Mouse (Mus musculus): Measurements from ENCODE around the gene Krt13. TPM values are rescaled to one million over a fixed set of nuclear protein-coding genes. Genes with fewer than 3 reads are reported as not detected.

Krt13 gene
- polyA plus RNA-seq, 1 experiment from 2014 or later = not detected

DNA sequence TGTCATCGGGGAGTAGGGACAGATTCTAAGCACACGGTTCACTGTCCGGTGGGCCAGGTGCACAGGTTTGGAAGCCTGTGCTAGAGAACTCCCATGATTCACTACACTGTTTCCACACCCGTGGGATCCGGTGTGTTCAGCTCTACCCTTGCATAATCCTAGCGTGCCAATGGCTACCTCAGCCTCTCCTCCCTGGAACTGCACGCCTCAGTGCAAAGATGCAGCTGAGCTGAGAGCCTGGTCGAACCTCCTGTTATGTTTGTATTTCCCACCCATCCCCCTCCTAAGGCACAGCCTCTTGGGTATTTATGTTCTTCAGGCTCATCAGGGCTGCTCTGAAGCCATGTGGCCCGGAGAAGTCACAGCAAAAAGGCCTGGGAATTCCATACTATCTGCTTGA is 23.5 kb downstream of the Krt13 start:
- Histone ChIP-seq H3K4me1 (ENCODE audit: insufficient read depth) (no peaks in the 10 kb centered on the region), H3K4me2 (ENCODE audit: low read depth, low read length) (no peak overlapping the region), H3K27ac (ENCODE audit: low read depth) (no peak overlapping the region), H3K27me3 (ENCODE audit: insufficient read depth, low read length) (no peaks in the 10 kb centered on the region), H3K9ac (replicated peaks) (no peak overlapping the region), H3K4me3 (ENCODE audit: low read depth, low read length) (no peak overlapping the region), H3K36me3 (replicated peaks; ENCODE audit: insufficient read depth, low read length) (no peaks in the 10 kb centered on the region), H3K9me3 (ENCODE audit: low read length) (no peaks in the 10 kb centered on the region)
- ATAC-seq (no peak), DNase-seq (no peak)
- WGBS (ENCODE audit: insufficient replicate concordance) = 70% methylated on average over 9 of the region's 9 CpGs
- TF ChIP-seq CTCF (IDR thresholded peaks at IDR 0.05; ENCODE audit: low read depth) = no peak
- no peak for TF ChIP-seq EP300 (IDR thresholded peaks at IDR 0.05; ENCODE audit: low read depth)

DNA sequence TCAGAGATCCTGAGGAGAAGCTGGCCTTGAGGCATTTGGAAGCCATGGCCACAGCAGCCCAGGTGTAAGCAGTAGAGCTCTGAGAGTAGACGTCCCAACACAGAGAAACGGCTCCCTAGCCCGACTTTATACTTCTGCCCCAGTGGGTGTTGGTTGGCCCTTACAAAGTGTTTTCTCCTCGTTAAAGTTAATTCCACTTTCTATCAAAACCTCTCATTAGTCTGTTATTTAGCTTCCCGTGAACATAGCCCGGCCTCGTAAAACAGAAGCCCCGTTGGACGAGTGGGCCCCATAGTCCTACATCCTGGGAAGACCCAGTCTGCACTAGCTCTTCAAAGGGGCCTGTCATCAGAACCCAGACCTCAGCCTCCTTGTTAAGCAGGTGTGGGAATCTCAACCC is 25.2 kb downstream of the Krt13 start, which contains the start of gene Krt35:
Gene Krt35 (minus strand): TSS at position 101 of the 400 bp plus-strand sequence.
- H3K9ac ChIP-seq (replicated peaks) = no peak within 1 kb of the TSS
- TF ChIP-seq CTCF (IDR thresholded peaks at IDR 0.05; ENCODE audit: low read depth) = no peak
- no peak for TF ChIP-seq EP300 (IDR thresholded peaks at IDR 0.05; ENCODE audit: low read depth)
- no peaks in the 10 kb centered on the region for H3K4me1 ChIP-seq (ENCODE audit: insufficient read depth)
- H3K9me3 ChIP-seq (ENCODE audit: low read length) = no peaks in the 10 kb centered on the region
- no peaks in the 10 kb centered on the region for H3K36me3 ChIP-seq (replicated peaks; ENCODE audit: insufficient read depth, low read length)
- no peak within 1 kb of the TSS for H3K4me3 ChIP-seq (ENCODE audit: low read depth, low read length)
- no peak within 1 kb of the TSS for H3K27ac ChIP-seq (ENCODE audit: low read depth)
- H3K27me3 ChIP-seq (ENCODE audit: insufficient read depth, low read length) = no peaks in the 10 kb centered on the region
- DNase-seq (no peak), ATAC-seq (no peak)
- WGBS (ENCODE audit: insufficient replicate concordance) = 78% methylated on average over 9 of the region's 9 CpGs
- no peak within 1 kb of the TSS for H3K4me2 ChIP-seq (ENCODE audit: low read depth, low read length)

DNA sequence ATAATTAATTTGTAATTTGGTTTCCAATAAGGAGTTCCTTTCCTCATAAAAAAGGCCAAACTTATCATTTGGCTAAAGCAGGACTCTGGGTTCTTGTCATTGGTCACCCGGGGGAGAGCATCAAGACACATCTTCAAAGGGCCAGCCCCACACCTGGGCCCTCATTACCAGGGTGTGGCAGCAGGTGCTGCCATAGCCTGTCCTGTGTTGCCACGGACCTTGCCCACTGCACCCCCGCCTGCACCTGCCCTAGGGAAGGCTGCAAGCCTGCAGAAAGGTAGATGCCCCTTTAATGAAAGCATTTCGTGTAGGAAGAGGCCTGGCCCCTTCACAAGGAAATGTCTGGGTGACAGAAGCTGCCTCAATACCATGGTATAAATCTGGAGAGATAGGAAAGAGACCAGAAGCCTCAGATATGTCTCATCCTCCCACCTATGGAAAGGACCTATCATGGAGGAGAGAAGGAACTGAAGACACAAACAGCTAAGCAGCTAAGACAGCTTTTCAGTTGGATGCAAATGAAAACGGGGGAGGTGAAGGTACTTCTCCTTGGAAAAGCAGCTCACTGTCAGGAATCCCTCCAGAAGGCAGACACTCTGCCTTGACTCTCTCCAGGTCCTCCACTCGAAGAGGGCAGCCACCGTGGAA is 32.9 kb downstream of the Krt13 start:
- Histone ChIP-seq H3K9me3 (ENCODE audit: low read length) (0 out of 2 replicates have a peak, but pooled peaks cover 2% of the 10 kb centered on the region), H3K36me3 (replicated peaks; ENCODE audit: insufficient read depth, low read length) (no peaks in the 10 kb centered on the region), H3K4me3 (ENCODE audit: low read depth, low read length) (no peak overlapping the region), H3K4me1 (ENCODE audit: insufficient read depth) (no peaks in the 10 kb centered on the region), H3K4me2 (ENCODE audit: low read depth, low read length) (no peak overlapping the region), H3K27me3 (ENCODE audit: insufficient read depth, low read length) (no peaks in the 10 kb centered on the region), H3K9ac (replicated peaks) (no peak overlapping the region), H3K27ac (ENCODE audit: low read depth) (no peak overlapping the region)
- DNase-seq (no peak), ATAC-seq (no peak)
- no peak for TF ChIP-seq EP300 (IDR thresholded peaks at IDR 0.05; ENCODE audit: low read depth)
- TF ChIP-seq CTCF (IDR thresholded peaks at IDR 0.05; ENCODE audit: low read depth) = no peak
- 52% methylated on average over 7 of the region's 7 CpGs for WGBS (ENCODE audit: insufficient replicate concordance)

DNA sequence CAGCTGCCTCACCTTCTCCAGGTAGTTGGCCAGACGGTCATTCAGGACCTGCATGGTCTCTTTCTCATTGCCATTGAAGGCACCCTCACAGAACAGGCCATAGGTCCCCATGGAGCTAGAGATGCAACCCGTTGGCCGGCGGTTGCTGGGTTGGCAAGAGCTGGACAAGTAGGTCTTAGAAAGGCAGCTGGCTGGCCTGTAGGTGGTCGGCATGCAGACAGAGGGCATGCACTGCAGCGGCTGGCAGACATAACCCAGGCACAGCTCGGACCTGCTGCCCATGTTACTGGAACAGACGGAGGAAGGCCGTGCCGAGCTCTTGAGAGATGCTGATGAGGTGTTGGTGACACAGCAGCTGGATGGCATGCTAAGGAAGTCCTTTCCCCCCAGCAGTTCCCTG is 33.5 kb downstream of the Krt13 start, which contains the start of gene Krt32:
Gene Krt32 (minus strand): TSS at position 366 of the 400 bp plus-strand sequence.
- no peak for ATAC-seq
- TF ChIP-seq CTCF (IDR thresholded peaks at IDR 0.05; ENCODE audit: low read depth) (no peak), EP300 (IDR thresholded peaks at IDR 0.05; ENCODE audit: low read depth) (no peak)
- Histone ChIP-seq H3K4me1 (ENCODE audit: insufficient read depth) (no peaks in the 10 kb centered on the region), H3K9me3 (ENCODE audit: low read length) (0 out of 2 replicates have a peak, but pooled peaks cover 2% of the 10 kb centered on the region), H3K36me3 (replicated peaks; ENCODE audit: insufficient read depth, low read length) (no peaks in the 10 kb centered on the region), H3K9ac (replicated peaks) (no peak within 1 kb of the TSS), H3K4me2 (ENCODE audit: low read depth, low read length) (no peak within 1 kb of the TSS), H3K27me3 (ENCODE audit: insufficient read depth, low read length) (no peaks in the 10 kb centered on the region), H3K27ac (ENCODE audit: low read depth) (no peak within 1 kb of the TSS), H3K4me3 (ENCODE audit: low read depth, low read length) (no peak within 1 kb of the TSS)
- no peak for DNase-seq
- 85% methylated on average over 10 of the region's 10 CpGs for WGBS (ENCODE audit: insufficient replicate concordance)

DNA sequence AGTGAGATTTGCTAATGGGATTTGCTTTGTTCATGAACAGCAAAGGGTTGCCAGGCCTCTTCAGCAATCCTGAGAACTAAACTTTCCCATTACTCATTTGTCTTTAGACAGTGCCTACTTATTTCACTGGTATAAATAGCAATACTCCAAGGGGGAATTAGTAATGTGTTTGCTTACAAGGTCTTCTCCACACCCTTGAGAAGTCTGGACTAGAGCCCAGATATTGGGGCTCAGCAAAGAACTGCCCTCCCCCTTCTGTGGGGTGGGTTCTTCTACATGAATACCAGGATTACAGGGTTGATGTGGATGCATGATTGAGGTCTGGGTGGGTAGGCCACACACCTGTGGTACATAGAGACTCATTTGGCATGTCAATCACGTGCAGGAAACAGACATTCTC is 47.5 kb downstream of the Krt13 start:
- H3K27ac ChIP-seq (ENCODE audit: low read depth) = no peak overlapping the region
- no peaks in the 10 kb centered on the region for H3K9me3 ChIP-seq (ENCODE audit: low read length)
- H3K9ac ChIP-seq (replicated peaks) = no peak overlapping the region
- no peaks in the 10 kb centered on the region for H3K4me1 ChIP-seq (ENCODE audit: insufficient read depth)
- ATAC-seq (no peak), DNase-seq (no peak)
- 52% methylated on average over 1 of the region's 1 CpGs for WGBS (ENCODE audit: insufficient replicate concordance)
- no peaks in the 10 kb centered on the region for H3K36me3 ChIP-seq (replicated peaks; ENCODE audit: insufficient read depth, low read length)
- no peak for TF ChIP-seq EP300 (IDR thresholded peaks at IDR 0.05; ENCODE audit: low read depth)
- TF ChIP-seq CTCF (IDR thresholded peaks at IDR 0.05; ENCODE audit: low read depth) = no peak
- H3K27me3 ChIP-seq (ENCODE audit: insufficient read depth, low read length) = no peaks in the 10 kb centered on the region
- no peak overlapping the region for H3K4me3 ChIP-seq (ENCODE audit: low read depth, low read length)
- no peak overlapping the region for H3K4me2 ChIP-seq (ENCODE audit: low read depth, low read length)

Other genes with a start within 250 kb of the Krt13 start
- gene Krtap9-1, start 248.2 kb downstream of the Krt13 start, polyA plus RNA-seq (2015; fragmentation: Nextera tagmentation; extraction: Ambion mirVana) = not detected in 2 replicates
- not detected in 2 replicates for gene Gm11567, start 242.4 kb downstream of the Krt13 start, polyA plus RNA-seq (2015; fragmentation: Nextera tagmentation; extraction: Ambion mirVana)
- not detected in 2 replicates for gene Krtap31-1, start 213.6 kb downstream of the Krt13 start, polyA plus RNA-seq (2015; fragmentation: Nextera tagmentation; extraction: Ambion mirVana)
- gene Gm11565, start 206.8 kb downstream of the Krt13 start, polyA plus RNA-seq (2015; fragmentation: Nextera tagmentation; extraction: Ambion mirVana) = not detected in 2 replicates
- not detected in 2 replicates for gene Krtap31-2, start 185.3 kb downstream of the Krt13 start, polyA plus RNA-seq (2015; fragmentation: Nextera tagmentation; extraction: Ambion mirVana)
- gene Krtap9-5, start 173.1 kb downstream of the Krt13 start, polyA plus RNA-seq (2015; fragmentation: Nextera tagmentation; extraction: Ambion mirVana) = not detected in 2 replicates
- gene Krtap29-1, start 142.5 kb downstream of the Krt13 start, polyA plus RNA-seq (2015; fragmentation: Nextera tagmentation; extraction: Ambion mirVana) = not detected in 2 replicates
- not detected in 2 replicates for gene Krtap16-1, start 135.0 kb downstream of the Krt13 start, polyA plus RNA-seq (2015; fragmentation: Nextera tagmentation; extraction: Ambion mirVana)
- gene Krtap17-1, start 127.6 kb downstream of the Krt13 start, polyA plus RNA-seq (2015; fragmentation: Nextera tagmentation; extraction: Ambion mirVana) = not detected in 2 replicates
- not detected in 2 replicates for gene Krt33a, start 105.4 kb downstream of the Krt13 start, polyA plus RNA-seq (2015; fragmentation: Nextera tagmentation; extraction: Ambion mirVana)
- gene Krt33b, start 91.7 kb downstream of the Krt13 start, polyA plus RNA-seq (2015; fragmentation: Nextera tagmentation; extraction: Ambion mirVana) = not detected in 2 replicates
- not detected in 2 replicates for gene Krt34, start 80.0 kb downstream of the Krt13 start, polyA plus RNA-seq (2015; fragmentation: Nextera tagmentation; extraction: Ambion mirVana)
- not detected in 2 replicates for gene Krt31, start 71.0 kb downstream of the Krt13 start, polyA plus RNA-seq (2015; fragmentation: Nextera tagmentation; extraction: Ambion mirVana)
- not detected in 2 replicates for gene Krt32, start 33.3 kb downstream of the Krt13 start, polyA plus RNA-seq (2015; fragmentation: Nextera tagmentation; extraction: Ambion mirVana)
- not detected in 2 replicates for gene Krt35, start 25.3 kb downstream of the Krt13 start, polyA plus RNA-seq (2015; fragmentation: Nextera tagmentation; extraction: Ambion mirVana)
- gene Krt36, start 15.9 kb downstream of the Krt13 start, polyA plus RNA-seq (2015; fragmentation: Nextera tagmentation; extraction: Ambion mirVana) = not detected in 2 replicates
- gene Krt15, start 14.4 kb upstream of the Krt13 start, polyA plus RNA-seq (2015; fragmentation: Nextera tagmentation; extraction: Ambion mirVana) = 0.11 TPM in 1 of 2 replicates, not detected in the other
- gene Krt19, start 27.1 kb upstream of the Krt13 start, polyA plus RNA-seq (2015; fragmentation: Nextera tagmentation; extraction: Ambion mirVana) = 5.5 and 7.8 TPM in 2 replicates
- gene Krt9, start 71.7 kb upstream of the Krt13 start, polyA plus RNA-seq (2015; fragmentation: Nextera tagmentation; extraction: Ambion mirVana) = not detected in 2 replicates
- gene Krt14, start 86.0 kb upstream of the Krt13 start, polyA plus RNA-seq (2015; fragmentation: Nextera tagmentation; extraction: Ambion mirVana) = 0.32 and 1.2 TPM in 2 replicates
- not detected in 2 replicates for gene Krt16, start 127.3 kb upstream of the Krt13 start, polyA plus RNA-seq (2015; fragmentation: Nextera tagmentation; extraction: Ambion mirVana)
- 0.08 and 0.09 TPM in 2 replicates for gene Krt17, start 139.5 kb upstream of the Krt13 start, polyA plus RNA-seq (2015; fragmentation: Nextera tagmentation; extraction: Ambion mirVana)
- gene Krt42, start 148.3 kb upstream of the Krt13 start, polyA plus RNA-seq (2015; fragmentation: Nextera tagmentation; extraction: Ambion mirVana) = not detected in 2 replicates
- gene Eif1, start 198.3 kb upstream of the Krt13 start, polyA plus RNA-seq (2015; fragmentation: Nextera tagmentation; extraction: Ambion mirVana) = 1,752 and 1,956 TPM in 2 replicates
- gene Gast, start 212.8 kb upstream of the Krt13 start, polyA plus RNA-seq (2015; fragmentation: Nextera tagmentation; extraction: Ambion mirVana) = not detected in 2 replicates
- 0.78 and 0.81 TPM in 2 replicates for gene Hap1, start 234.6 kb upstream of the Krt13 start, polyA plus RNA-seq (2015; fragmentation: Nextera tagmentation; extraction: Ambion mirVana)